Mouse (Mus musculus) embryonic facial prominence, embryonic 15.5 days (tissue): ENCODE results near the gene AI464131. TPM values are rescaled to one million over a fixed set of nuclear protein-coding genes. Genes with fewer than 3 reads are reported as not detected.
A peak's percentile ranks its signal among the peaks of the same experiment; 100 is the strongest.
"Not testable (repeated sequence)": the region's sequence is repeated elsewhere in the genome, so short reads cannot be mapped to it uniquely, and the experiment has no call there.

Source experiments
- ATAC-seq: fragments of 200-750 bp; cut with Nextera tagmentation; 2 replicates; pipeline ENCODE4 v1.8.0; 2017; ENCODE audit warnings: low read depth, moderate TSS enrichment; ENCODE audit not compliant: insufficient number of reproducible peaks, low FRiP score, low TSS enrichment
- H3K27ac ChIP-seq: fragments of 300-500 bp; sonication (generic); replicated peaks from 2 replicates; pipeline ENCODE4 v1.5.1; 2015; ENCODE audit warnings: mild to moderate bottlenecking, inconsistent platforms
- H3K27me3 ChIP-seq: fragments of 300-500 bp; sonication (generic); 2 replicates; pipeline ENCODE4 v1.6.1; 2015; ENCODE audit warnings: inconsistent platforms
- H3K36me3 ChIP-seq: fragments of 300-500 bp; sonication (generic); 2 replicates; pipeline ENCODE4 v1.6.1; 2015; ENCODE audit warnings: mild to moderate bottlenecking, inconsistent platforms
- H3K4me1 ChIP-seq: fragments of 300-500 bp; sonication (generic); 2 replicates; pipeline ENCODE4 v1.6.1; 2015; ENCODE audit warnings: inconsistent platforms
- H3K4me2 ChIP-seq: fragments of 300-500 bp; sonication (generic); replicated peaks from 2 replicates; pipeline ENCODE4 v1.6.1; 2015; ENCODE audit warnings: mild to moderate bottlenecking, inconsistent platforms
- H3K4me3 ChIP-seq: fragments of 300-500 bp; sonication (generic); replicated peaks from 2 replicates; pipeline ENCODE4 v1.5.1; 2015; ENCODE audit warnings: mild to moderate bottlenecking, inconsistent platforms
- H3K9ac ChIP-seq: fragments of 300-500 bp; sonication (generic); 2 replicates; pipeline ENCODE4 v1.6.1; 2015; ENCODE audit warnings: inconsistent platforms
- H3K9me3 ChIP-seq: fragments of 300-500 bp; sonication (generic); replicated peaks from 2 replicates; pipeline ENCODE4 v1.6.1; 2016; ENCODE audit warnings: inconsistent platforms
- WGBS: fragments of 180-500 bp; shearing (Covaris S2); methylation state at CpG from one replicate; pipeline ENCODE4 v1.1.7; 2015; 5-methylcytosine and 5-hydroxymethylcytosine counted together
- polyA plus RNA-seq: library from polyadenylated mRNA; unstranded; fragments of >200 nt; fragmentation: Nextera tagmentation; extraction: Ambion mirVana; gene quantifications from 2 replicates; pipeline ENCODE4 v1.2.1, GENCODE M21; 2015

The AI464131 gene
- polyA plus RNA-seq, 1 experiment from 2014 or later, result 7.6 TPM

DNA sequence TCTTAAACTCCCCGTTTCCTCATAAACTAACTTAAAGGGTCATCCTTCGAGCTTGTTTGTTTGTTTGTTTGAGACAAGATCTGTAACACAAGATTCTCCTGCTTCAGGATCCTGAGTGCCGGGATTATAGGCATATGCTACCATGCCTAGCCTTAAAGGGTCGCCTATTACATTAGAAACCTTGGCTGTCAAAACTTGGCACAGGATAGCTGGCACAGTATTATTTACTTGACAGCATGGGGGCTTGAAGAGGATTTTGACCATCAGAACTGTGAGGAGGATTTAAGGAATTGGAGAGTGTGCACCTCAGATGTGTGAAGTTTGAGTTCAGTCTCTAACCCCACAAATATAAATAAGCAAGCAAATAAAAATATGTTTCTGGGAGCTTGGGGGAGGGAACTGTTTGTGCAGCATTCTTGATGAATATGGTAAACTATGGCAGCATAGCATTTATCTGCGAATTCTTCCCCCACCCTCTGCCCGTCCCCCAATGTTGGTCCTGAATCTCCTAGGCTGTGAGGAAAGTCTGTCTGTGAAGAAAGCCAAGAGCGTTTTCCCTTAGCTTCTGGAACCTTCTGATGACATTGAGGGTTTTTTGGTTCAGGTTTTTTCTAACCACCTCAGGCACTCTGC lies 32.7 kb downstream of the AI464131 start:
- WGBS, result 48% methylated on average over 7 of the region's 7 CpGs
- H3K9me3 ChIP-seq, result no peaks in the 10 kb centered on the region

DNA sequence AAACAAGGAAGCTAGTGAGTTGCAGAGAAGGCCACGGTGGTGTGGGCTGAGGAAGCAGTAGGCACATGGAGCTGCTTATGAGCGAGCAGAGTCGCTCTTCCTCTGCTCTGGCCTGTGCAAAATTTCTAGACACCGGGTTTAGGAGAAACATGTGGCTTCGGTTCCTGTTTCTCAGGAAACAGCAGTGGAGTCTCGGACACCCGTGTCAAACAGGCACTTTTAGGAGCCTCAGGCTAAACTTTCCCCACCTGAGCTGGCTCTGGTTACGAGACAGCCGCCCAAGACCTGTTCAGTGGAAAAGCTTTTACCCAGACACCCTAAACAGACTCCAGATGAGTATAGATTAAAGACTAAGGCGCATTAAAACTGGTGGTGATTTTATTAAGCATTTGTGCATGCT lies 33.7 kb downstream of the AI464131 start:
- H3K9ac ChIP-seq, result no peak overlapping the region
- no peak for ATAC-seq
- H3K4me1 ChIP-seq, result peaks cover 18% of the 10 kb centered on the region; the same call in 1 of the 2 replicates
- H3K36me3 ChIP-seq, result no peaks in the 10 kb centered on the region
- H3K4me2 ChIP-seq, result no peak overlapping the region
- no peaks in the 10 kb centered on the region for H3K9me3 ChIP-seq
- H3K27me3 ChIP-seq, result no peaks in the 10 kb centered on the region
- H3K4me3 ChIP-seq, result no peak overlapping the region
- H3K27ac ChIP-seq, result no peak overlapping the region
- 35% methylated on average over 10 of the region's 10 CpGs for WGBS

More for the DNA sequence above, 32.7 kb downstream of the AI464131 start:
- Histone ChIP-seq H3K27ac (0 out of 2 replicates have a peak overlapping the region, but pooled peaks have one; percentile 24), H3K9ac (no peak overlapping the region), H3K4me3 (no peak overlapping the region), H3K27me3 (no peaks in the 10 kb centered on the region), H3K36me3 (no peaks in the 10 kb centered on the region), H3K4me2 (no peak overlapping the region), H3K4me1 (peaks cover 18% of the 10 kb centered on the region; the same call in 1 of the 2 replicates)
- no peak for ATAC-seq

DNA sequence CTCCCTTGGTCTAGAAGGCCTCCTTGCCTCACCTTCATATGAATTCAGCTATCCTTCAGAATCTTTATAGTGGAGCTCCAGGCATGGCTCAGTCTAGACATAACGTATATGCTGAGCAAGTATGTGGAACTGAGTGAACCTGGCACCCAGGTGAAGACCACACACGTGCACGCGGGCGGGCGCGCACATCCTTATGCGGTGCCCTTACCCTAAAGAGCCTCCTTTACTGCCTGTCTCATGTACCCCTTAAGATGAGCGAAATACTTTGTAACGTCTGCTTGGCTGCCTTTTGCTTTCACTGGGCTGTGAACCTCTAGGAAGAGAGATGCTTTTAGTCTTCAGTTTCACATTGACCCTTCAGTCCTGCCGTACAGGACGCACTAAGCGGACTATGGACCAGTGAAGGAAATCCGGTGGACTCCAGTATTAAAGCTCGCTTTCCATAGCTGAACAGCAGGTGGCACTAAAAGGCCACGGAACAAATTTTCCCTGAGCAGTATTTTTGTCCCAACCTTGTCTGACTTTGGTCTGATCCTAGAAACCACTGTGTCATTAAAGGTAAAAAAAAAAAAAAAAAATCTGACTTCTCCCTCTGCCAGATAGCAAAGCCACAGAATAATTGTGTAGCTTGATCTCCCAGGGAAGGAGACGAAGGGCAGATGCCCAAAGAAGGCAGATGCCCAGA lies 34.3 kb downstream of the AI464131 start:
- 51% methylated on average over 17 of the region's 17 CpGs for WGBS
- Histone ChIP-seq H3K9ac (no peak overlapping the region), H3K4me1 (peaks cover 24% of the 10 kb centered on the region), H3K27ac (no peak overlapping the region), H3K4me3 (no peak overlapping the region), H3K27me3 (no peaks in the 10 kb centered on the region), H3K4me2 (no peak overlapping the region), H3K36me3 (no peaks in the 10 kb centered on the region), H3K9me3 (no peaks in the 10 kb centered on the region)
- ATAC-seq, result no peak

DNA sequence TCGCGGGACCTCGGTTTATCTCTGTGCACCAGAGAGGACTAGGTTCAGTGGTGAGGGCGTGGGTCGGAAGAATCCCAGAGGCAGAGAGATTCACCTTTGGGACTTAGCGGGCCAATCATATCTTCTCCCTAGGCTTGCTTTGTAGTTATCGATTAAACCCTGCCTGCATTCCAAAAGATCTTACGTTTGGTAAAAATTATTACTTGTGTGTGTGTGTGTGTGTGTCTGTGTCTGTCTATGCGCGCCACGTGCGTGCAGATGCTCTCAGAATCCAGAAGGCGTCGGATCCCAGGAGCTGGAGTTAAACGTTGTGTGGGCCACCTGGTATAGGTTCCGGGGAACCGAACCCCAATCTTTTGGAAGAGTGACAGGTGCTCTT lies 37.6 kb downstream of the AI464131 start:
- 3% methylated on average over 17 of the region's 17 CpGs for WGBS
- no peak; the same call in 1 of the 2 replicates for ATAC-seq
- peak overlapping the region; percentile 64 for H3K4me3 ChIP-seq
- H3K36me3 ChIP-seq, result no peaks in the 10 kb centered on the region
- H3K27me3 ChIP-seq, result no peaks in the 10 kb centered on the region
- peak overlapping the region; percentile 71 for H3K9ac ChIP-seq
- H3K4me2 ChIP-seq, result peak overlapping the region; percentile 49
- H3K4me1 ChIP-seq, result peaks cover 26% of the 10 kb centered on the region
- peak overlapping the region; percentile 68; the same call in 1 of the 2 replicates for H3K27ac ChIP-seq
- no peaks in the 10 kb centered on the region for H3K9me3 ChIP-seq

DNA sequence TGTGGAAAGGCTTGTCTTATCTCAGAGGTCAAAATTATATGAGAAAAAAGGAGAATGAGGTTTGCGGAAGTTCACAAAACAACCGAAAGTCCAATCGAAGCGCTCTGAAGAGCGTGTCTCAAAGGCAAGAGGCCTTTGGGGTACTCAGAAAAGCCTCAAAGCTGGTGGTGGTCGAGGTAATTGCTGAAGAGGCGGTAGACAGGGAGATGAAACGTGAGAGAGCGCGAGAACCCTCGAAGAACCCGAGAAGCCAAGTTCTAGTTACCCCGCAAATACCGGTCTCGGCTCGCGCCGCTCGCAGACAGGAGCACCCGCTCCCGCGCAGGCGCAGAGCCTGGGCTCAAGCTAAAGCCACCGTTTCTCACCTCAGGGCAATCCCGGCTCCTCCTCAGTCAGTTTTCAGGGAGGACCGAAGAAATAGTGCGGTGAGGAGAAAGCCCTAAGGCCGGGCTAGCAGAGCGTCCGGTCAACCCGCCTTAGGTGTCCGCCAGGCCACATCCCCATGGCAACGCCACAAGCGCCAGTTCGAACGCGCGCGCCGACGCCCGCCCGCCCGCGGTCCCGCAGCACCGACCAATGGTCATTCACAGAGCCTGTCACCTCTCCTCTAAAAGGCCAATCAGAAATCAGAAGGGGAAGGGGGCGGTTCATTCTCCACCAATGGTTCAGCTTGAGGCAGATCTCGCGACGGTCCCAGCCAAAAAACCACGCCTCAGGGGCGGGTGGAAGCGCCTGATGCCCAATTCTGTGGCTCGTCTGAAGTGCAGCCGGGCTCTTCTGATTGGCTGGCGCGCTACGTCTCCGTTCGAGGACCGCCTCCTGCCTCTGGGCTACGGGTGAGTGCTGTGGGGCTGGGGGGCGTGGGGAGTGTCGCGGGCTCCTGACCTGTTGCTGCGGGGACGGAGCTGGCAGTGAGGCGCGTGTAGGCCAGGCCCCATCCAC lies 38.3 kb downstream of the AI464131 start, which contains the start of the genes Kif24 and Nudt2:
Gene Kif24, minus strand, starts transcription at position 543 of the 942 bp plus-strand sequence.
Gene Nudt2, plus strand, starts transcription at position 807 of the 942 bp plus-strand sequence.
- Histone ChIP-seq H3K27ac (peak within 1 kb of the TSS; percentile 68), H3K27me3 (no peaks in the 10 kb centered on the region), H3K9me3 (no peaks in the 10 kb centered on the region), H3K4me1 (peaks cover 21% of the 10 kb centered on the region), H3K9ac (peak within 1 kb of the TSS; percentile 71), H3K4me3 (peak within 1 kb of the TSS; percentile 64), H3K4me2 (peak within 1 kb of the TSS; percentile 49), H3K36me3 (no peaks in the 10 kb centered on the region)
- ATAC-seq, result peak; percentile 99
- WGBS, result under 1% methylated on average over 70 of the region's 70 CpGs

DNA sequence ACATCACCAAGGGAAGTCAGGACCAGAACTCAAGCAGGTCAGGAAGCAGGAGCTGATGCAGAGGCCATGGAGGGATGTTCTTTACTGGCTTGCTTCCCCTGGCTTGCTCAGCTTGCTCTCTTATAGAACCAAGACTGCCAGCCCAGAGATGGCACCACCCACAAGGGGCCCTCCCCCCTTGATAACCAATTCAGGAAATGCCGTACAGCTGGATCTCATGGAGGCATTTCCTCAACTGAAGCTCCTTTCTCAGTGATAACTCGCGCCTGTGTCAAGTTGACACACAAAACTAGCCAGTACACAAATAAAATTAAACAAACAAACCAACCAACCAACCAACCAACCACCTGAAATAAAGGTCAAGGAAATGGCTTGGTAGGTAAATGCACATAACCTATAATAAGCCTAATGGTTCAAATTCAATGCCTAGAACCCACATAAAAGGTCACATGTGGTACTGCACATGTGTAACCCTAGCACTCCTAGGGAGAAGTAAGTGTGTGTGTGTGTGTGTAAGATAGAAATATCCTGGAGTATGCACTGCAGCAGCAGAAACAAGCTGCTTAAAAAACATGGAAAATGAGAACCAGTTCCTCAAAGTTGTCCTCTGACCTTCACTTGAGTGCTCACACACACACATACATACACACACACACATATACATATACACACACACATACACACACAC lies 39.7 kb downstream of the AI464131 start:
- 54% methylated on average over 3 of the region's 3 CpGs for WGBS
- not testable (repeated sequence) for H3K27ac ChIP-seq, H3K27me3 ChIP-seq, H3K9me3 ChIP-seq, H3K9ac ChIP-seq, ATAC-seq, H3K4me3 ChIP-seq, H3K36me3 ChIP-seq
- peak overlapping the region; percentile 49 for H3K4me2 ChIP-seq
- H3K4me1 ChIP-seq, result peaks cover 16% of the 10 kb centered on the region; the same call in 1 of the 2 replicates

DNA sequence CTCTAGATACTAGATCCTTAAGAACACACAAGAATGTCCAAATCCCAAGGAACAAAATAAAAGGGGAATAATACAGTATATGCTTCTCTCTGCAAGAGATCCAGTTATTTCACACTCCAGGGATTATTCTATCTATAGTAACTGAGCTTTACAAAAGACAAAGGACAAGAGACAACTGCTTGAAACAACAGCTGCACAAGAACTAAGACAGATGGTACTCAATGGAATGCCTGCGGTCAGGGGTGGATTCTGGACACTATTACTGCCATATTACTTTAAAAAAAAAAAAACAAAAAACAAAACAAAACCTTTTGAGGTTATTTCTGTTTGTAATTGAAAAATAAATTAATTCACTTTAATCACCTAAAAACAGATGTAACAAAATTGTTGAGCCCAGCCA lies 42.2 kb downstream of the AI464131 start:
- Histone ChIP-seq H3K4me2 (no peak overlapping the region), H3K4me1 (peaks cover 13% of the 10 kb centered on the region; the same call in 1 of the 2 replicates), H3K36me3 (no peaks in the 10 kb centered on the region), H3K27me3 (no peaks in the 10 kb centered on the region), H3K4me3 (no peak overlapping the region), H3K27ac (no peak overlapping the region), H3K9me3 (no peaks in the 10 kb centered on the region), H3K9ac (no peak overlapping the region)
- WGBS, result 83% methylated on average over 1 of the region's 1 CpGs
- ATAC-seq, result no peak

DNA sequence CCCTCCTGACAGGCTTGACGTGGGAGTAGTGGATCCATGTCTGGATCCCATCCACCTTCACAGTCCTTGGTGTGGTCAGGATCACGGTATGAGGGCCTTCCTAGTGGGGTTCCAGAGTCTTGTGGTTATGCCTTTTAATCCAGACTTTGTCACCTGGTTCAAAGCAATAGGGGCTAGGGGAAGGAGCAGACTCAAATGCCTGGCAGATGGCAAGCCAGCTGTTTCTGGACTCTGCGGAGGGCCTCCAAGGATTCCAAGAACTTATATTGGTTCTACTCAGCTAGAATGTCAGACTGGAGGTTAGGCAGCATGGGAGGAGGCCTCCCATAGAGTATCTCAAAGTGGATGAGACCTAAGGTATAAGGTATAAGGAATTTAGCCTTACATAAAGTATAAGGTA lies 55.3 kb downstream of the AI464131 start:
- WGBS, result 89% methylated on average over 3 of the region's 3 CpGs
- no peaks in the 10 kb centered on the region for H3K9me3 ChIP-seq
- no peak overlapping the region for H3K27ac ChIP-seq
- peaks cover 8% of the 10 kb centered on the region; the same call in 1 of the 2 replicates for H3K36me3 ChIP-seq
- H3K9ac ChIP-seq, result no peak overlapping the region
- H3K4me3 ChIP-seq, result no peak overlapping the region
- ATAC-seq, result no peak
- no peaks in the 10 kb centered on the region for H3K27me3 ChIP-seq
- H3K4me2 ChIP-seq, result no peak overlapping the region
- no peaks in the 10 kb centered on the region for H3K4me1 ChIP-seq
